Comparison of ENCODE assay signal across 10 mouse cellular contexts in the genomic region with DNA sequence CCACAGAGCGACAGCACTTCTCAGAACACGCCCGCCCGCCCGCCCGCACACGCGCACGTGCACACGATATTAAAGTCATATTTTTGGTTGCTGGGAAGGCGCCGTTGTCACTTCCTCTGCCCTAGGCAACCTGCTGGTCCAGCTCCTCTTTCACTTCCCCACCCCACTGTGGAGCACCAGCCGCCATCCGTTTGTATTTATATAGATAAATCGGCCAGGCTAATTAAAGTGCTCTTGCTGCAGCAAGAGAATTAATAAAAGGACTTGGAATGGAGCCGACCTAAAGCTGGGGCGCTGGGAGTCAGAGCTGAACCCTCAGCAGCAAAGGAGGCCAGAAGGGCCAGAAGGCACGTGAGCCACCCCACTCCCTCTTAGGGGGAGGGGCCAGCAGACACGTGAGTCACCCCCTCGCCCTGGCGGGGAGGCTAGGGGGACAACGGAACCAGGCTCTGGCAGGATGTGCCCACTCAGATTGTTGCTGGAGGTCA.
DNase-seq lines count a peak whose midpoint lies in the region; ATAC-seq and TF ChIP-seq lines count a peak whose summit lies in the region.
"Had no signal": no experiment of that assay in that cellular context is flagged by ENCODE, and none has a peak within 500 bp of the region (broad histone marks: within the 10 kb centered on the region; RNA-seq: fewer than 3 reads in every experiment).

No protein-coding gene starts in this region.

- 0 out of 2 replicates have a peak overlapping the region, but pooled peaks have one; percentile 35 for H3K4me3 ChIP-seq in E14TG2a.4 (replicated peaks; ENCODE audit: low read length)
- peak overlapping the region; percentile 53 for H3K4me3 ChIP-seq in macrophage (ENCODE audit: inconsistent target)
- no peak overlapping the region for H3K4me3 ChIP-seq in midbrain, embryonic 11.5 days (ENCODE audit: low read depth, low read length)

- H3K27me3 ChIP-seq in E14TG2a.4 (ENCODE audit: insufficient read depth, low read length): peaks cover 17% of the 10 kb centered on the region
- peaks cover 27% of the 10 kb centered on the region for H3K27me3 ChIP-seq in midbrain, embryonic 11.5 days (ENCODE audit: control insufficient read depth, insufficient read depth, low read length)

- peak; percentile 76 for ATAC-seq in granulocyte monocyte progenitor cell, adult 5-6 weeks (replicated peaks; ENCODE audit: poor library complexity, severe bottlenecking)
- no peak for ATAC-seq in midbrain, embryonic 11.5 days (ENCODE audit: low FRiP score)

- no peak overlapping the region for H3K9ac ChIP-seq in midbrain, embryonic 11.5 days (ENCODE audit: low read length)

- no peak for TF ChIP-seq CTCF in E14TG2a.4 (conservative IDR thresholded peaks at IDR 0.05; ENCODE audit: low read length)

- H3K27ac ChIP-seq in macrophage: peak overlapping the region; percentile 99
- H3K27ac ChIP-seq in midbrain, embryonic 11.5 days (ENCODE audit: low read depth, low read length): no peak overlapping the region

- peaks cover 58% of the 10 kb centered on the region for H3K4me1 ChIP-seq in E14TG2a.4 (replicated peaks; ENCODE audit: low read depth, low read length)
- peaks cover 23% of the 10 kb centered on the region for H3K4me1 ChIP-seq in midbrain, embryonic 11.5 days (ENCODE audit: control insufficient read depth, insufficient read depth, low read length)

- DNase-seq in layer of hippocampus, adult 9-11 months: peak; percentile 26
- DNase-seq in layer of hippocampus, postnatal 25 days (ENCODE audit: extremely low spot score in 1 of 2, low spot score in 1 of 2): no peak
- DNase-seq in midbrain, embryonic 11.5 days (ENCODE audit: low spot score, missing footprints): no peak
- no peak for DNase-seq in adrenal gland, postnatal 25 days
- DNase-seq in gastrocnemius, postnatal 4 days (ENCODE audit: low spot score in 2 of 2): no peak
- DNase-seq: cerebellum, postnatal 14 days; right cerebral cortex, postnatal 25 days had no signal

- H3K79me2 ChIP-seq in macrophage (ENCODE audit: inconsistent target): peaks cover 14% of the 10 kb centered on the region; the same call in 1 of the 2 replicates

- no peak overlapping the region for H3K4me2 ChIP-seq in midbrain, embryonic 11.5 days

- no peaks in the 10 kb centered on the region for H3K36me3 ChIP-seq in E14TG2a.4 (ENCODE audit: insufficient read depth, low read length)
- 0 out of 2 replicates have a peak, but pooled peaks cover 8% of the 10 kb centered on the region for H3K36me3 ChIP-seq in macrophage (ENCODE audit: inconsistent target)
- H3K36me3 ChIP-seq in midbrain, embryonic 11.5 days (ENCODE audit: control insufficient read depth, insufficient read depth, low read length): no peaks in the 10 kb centered on the region

- H3K9me3 ChIP-seq in E14TG2a.4 (ENCODE audit: low read length): no peaks in the 10 kb centered on the region
- no peaks in the 10 kb centered on the region for H3K9me3 ChIP-seq in midbrain, embryonic 11.5 days (ENCODE audit: control insufficient read depth, low read length)

- 2% methylated on average over 21 of the region's 22 CpGs for WGBS in macrophage (ENCODE audit: missing documents)
- 62% methylated on average over 22 of the region's 22 CpGs for WGBS in midbrain, embryonic 11.5 days
